Comparison of ENCODE assay signal across 1 mouse cellular context in genomic region chr4:116627359-116627716, GRCm38 (mm10).
TF ChIP-seq lines count a peak whose summit lies in the region.

No protein-coding gene starts in this region.

TF ChIP-seq in MEL, 35 proteins besides CTCF, POLR2A, EP300 and RAD21 (continued from another document):
- TF ChIP-seq USF1 (IDR thresholded peaks at IDR 0.05; ENCODE audit: low read depth, low read length) (no peak), ELF1 (IDR thresholded peaks at IDR 0.05; ENCODE audit: low read depth, low read length) (peak; percentile 86), POLR2AphosphoS5 (IDR thresholded peaks at IDR 0.05; ENCODE audit: borderline replicate concordance, low read depth, low read length) (peak; percentile 95; the same call in 1 of the 2 replicates), GATA1 (IDR thresholded peaks at IDR 0.05; ENCODE audit: low read depth, low read length) (no peak), SIN3A (IDR thresholded peaks at IDR 0.05; ENCODE audit: low read length) (peak; percentile 87), TBP (IDR thresholded peaks at IDR 0.05; ENCODE audit: low read depth, low read length) (peak; percentile 99), TCF12 (IDR thresholded peaks at IDR 0.05; ENCODE audit: low read depth, low read length) (no peak; the same call in none of the 2 replicates), MYC (IDR thresholded peaks at IDR 0.05; ENCODE audit: low read depth, low read length) (no peak; the same call in 1 of the 2 replicates), ZNF384 (IDR thresholded peaks at IDR 0.05; ENCODE audit: low read depth, low read length) (no peak), HCFC1 (IDR thresholded peaks at IDR 0.05; ENCODE audit: low read depth, low read length) (peak; percentile 83), KAT2A (conservative IDR thresholded peaks at IDR 0.05; ENCODE audit: low read depth, low read length) (no peak), USF2 (IDR thresholded peaks at IDR 0.05; ENCODE audit: borderline replicate concordance in 1 of 2, insufficient read depth in 1 of 2, low read depth in 1 of 2, low read length in 2 of 2) (no peak), MAZ (IDR thresholded peaks at IDR 0.05; ENCODE audit: low read depth, low read length) (no peak), CHD2 (IDR thresholded peaks at IDR 0.05; ENCODE audit: low read length) (no peak), MYB (IDR thresholded peaks at IDR 0.05; ENCODE audit: low read depth, low read length) (no peak), ETS1 (IDR thresholded peaks at IDR 0.05; ENCODE audit: low read depth, low read length) (no peak), UBTF (IDR thresholded peaks at IDR 0.05; ENCODE audit: borderline replicate concordance, insufficient read depth, low read depth, low read length) (no peak), MAX (IDR thresholded peaks at IDR 0.05; ENCODE audit: low read length) (no peak), MXI1 (IDR thresholded peaks at IDR 0.05; ENCODE audit: low read depth, low read length) (peak; percentile 41; the same call in 1 of the 2 replicates), BHLHE40 (IDR thresholded peaks at IDR 0.05; ENCODE audit: borderline replicate concordance, low read depth, low read length) (no peak), NRF1 (IDR thresholded peaks at IDR 0.05; ENCODE audit: insufficient read depth, low read depth, low read length, poor library complexity, severe bottlenecking) (no peak)
